Mouse (Mus musculus) lung, adult 2 months (tissue): ENCODE data around the gene Cntfr.

ENCODE experiments used
- CTCF ChIP-seq: fragments of 200-500 bp; IDR thresholded peaks from 2 replicates; pipeline ENCODE4 v1.5.1; 2011; ENCODE audit warnings: mild to moderate bottlenecking, low read length, control low read depth; ENCODE audit not compliant: insufficient read depth
- POLR2A ChIP-seq: fragments of 200-500 bp; IDR thresholded peaks from 2 replicates; pipeline ENCODE4 v1.6.1; 2011; ENCODE audit warnings: low read depth, mild to moderate bottlenecking, control low read depth, low read length, borderline replicate concordance; ENCODE audit errors: extremely low read depth

GRCm38 (mm10) chr4:41664533-41664932 lies 32.4 kb downstream of the Cntfr start:
- TF ChIP-seq CTCF (no peak), POLR2A (no peak)
